Mouse (Mus musculus) liver, embryonic 11.5 days (tissue): ENCODE data around the gene D030056L22Rik. TPM values are rescaled to one million over a fixed set of nuclear protein-coding genes. Genes with fewer than 3 reads are reported as not detected.

ENCODE experiments used
- ATAC-seq: fragments of 200-750 bp; cut with Nextera tagmentation; replicated peaks from 2 replicates; pipeline ENCODE4 v1.8.0; 2017; ENCODE audit warnings: moderate number of reproducible peaks, mild to moderate bottlenecking, moderate TSS enrichment, moderate library complexity; ENCODE audit not compliant: low FRiP score
- DNase-seq: peaks from one replicate; pipeline ENCODE4 v3.0.0-alpha.2; 2017; ENCODE audit warnings: low spot score
- H3K27ac ChIP-seq: fragments of 300-500 bp; sonication (generic); 2 replicates; pipeline ENCODE4 v1.5.1; 2014; ENCODE audit warnings: mild to moderate bottlenecking, low read depth, low read length, control low read depth
- H3K27me3 ChIP-seq: fragments of 300-500 bp; sonication (generic); replicated peaks from 2 replicates; pipeline ENCODE4 v1.6.1; 2014; ENCODE audit warnings: low read length, mixed read lengths; ENCODE audit not compliant: control insufficient read depth, insufficient read depth
- H3K36me3 ChIP-seq: fragments of 300-500 bp; sonication (generic); 2 replicates; pipeline ENCODE4 v1.6.1; 2014; ENCODE audit warnings: mild to moderate bottlenecking, low read length, moderate library complexity, mixed read lengths; ENCODE audit not compliant: control insufficient read depth, insufficient read depth
- H3K4me1 ChIP-seq: fragments of 300-500 bp; sonication (generic); replicated peaks from 2 replicates; pipeline ENCODE4 v1.6.1; 2014; ENCODE audit warnings: low read length, mixed read lengths; ENCODE audit not compliant: control insufficient read depth, insufficient read depth
- H3K4me2 ChIP-seq: fragments of 300-500 bp; sonication (generic); 2 replicates; pipeline ENCODE4 v1.6.1; 2014; ENCODE audit warnings: mild to moderate bottlenecking, control low read depth, moderate library complexity
- H3K4me3 ChIP-seq: fragments of 300-500 bp; sonication (generic); 2 replicates; pipeline ENCODE4 v1.5.1; 2014; ENCODE audit warnings: low read depth, low read length, control low read depth
- H3K9ac ChIP-seq: fragments of 300-500 bp; sonication (generic); 2 replicates; pipeline ENCODE4 v1.6.1; 2014; ENCODE audit warnings: low read depth, low read length, control low read depth
- H3K9me3 ChIP-seq: fragments of 300-500 bp; sonication (generic); 2 replicates; pipeline ENCODE4 v1.6.1; 2016; ENCODE audit warnings: low read length, inconsistent platforms, mixed read lengths; ENCODE audit not compliant: control insufficient read depth
- WGBS: fragments of 180-500 bp; shearing (Covaris S2); extraction: QIAGEN DNeasy Blood & Tissue Kit; methylation state at CpG from one replicate; pipeline ENCODE4 v1.1.7; 2014; 5-methylcytosine and 5-hydroxymethylcytosine counted together
- polyA plus RNA-seq: library from polyadenylated mRNA; unstranded; fragments of >200 nt; fragmentation: Nextera tagmentation; extraction: Ambion mirVana; gene quantifications from 2 replicates; pipeline ENCODE4 v1.2.1, GENCODE M21; 2014

Gene D030056L22Rik
- polyA plus RNA-seq: 53.3 and 56.5 TPM in 2 replicates

GRCm38 (mm10) chr19:18712866-18713300 is at the start of gene D030056L22Rik:
Gene D030056L22Rik, plus strand, starts transcription at chr19:18713193.
- Histone ChIP-seq H3K9me3 (no peaks in the 10 kb centered on the region), H3K4me1 (peaks cover 20% of the 10 kb centered on the region; the same call in 1 of the 2 replicates), H3K27me3 (no peaks in the 10 kb centered on the region), H3K9ac (peak within 1 kb of the TSS; percentile 98), H3K36me3 (peaks cover 2% of the 10 kb centered on the region; the same call in 1 of the 2 replicates), H3K27ac (peak within 1 kb of the TSS; percentile 98), H3K4me3 (peak within 1 kb of the TSS; percentile 97), H3K4me2 (peak within 1 kb of the TSS; percentile 84)
- DNase-seq (peak; percentile 96), ATAC-seq (peak; percentile 97)
- under 1% methylated on average over 46 of the region's 49 CpGs for WGBS

GRCm38 (mm10) chr19:18663904-18664303 is 49.1 kb upstream of the D030056L22Rik start:
- peaks cover 5% of the 10 kb centered on the region for H3K4me1 ChIP-seq
- H3K4me3 ChIP-seq: no peak overlapping the region
- H3K9ac ChIP-seq: no peak overlapping the region
- no peaks in the 10 kb centered on the region for H3K9me3 ChIP-seq
- no peaks in the 10 kb centered on the region for H3K27me3 ChIP-seq
- ATAC-seq (no peak), DNase-seq (no peak)
- WGBS: 47% methylated on average over 2 of the region's 2 CpGs
- H3K27ac ChIP-seq: no peak overlapping the region
- no peaks in the 10 kb centered on the region for H3K36me3 ChIP-seq
- H3K4me2 ChIP-seq: no peak overlapping the region

- no peaks in the 10 kb centered on the region for H3K9me3 ChIP-seq
- H3K4me2 ChIP-seq: no peak overlapping the region
- no peaks in the 10 kb centered on the region for H3K27me3 ChIP-seq
- DNase-seq (no peak), ATAC-seq (no peak)
- 0 out of 2 replicates have a peak, but pooled peaks cover 2% of the 10 kb centered on the region for H3K4me1 ChIP-seq
- no peaks in the 10 kb centered on the region for H3K36me3 ChIP-seq
- H3K27ac ChIP-seq: no peak overlapping the region
- H3K4me3 ChIP-seq: no peak overlapping the region
- H3K9ac ChIP-seq: no peak overlapping the region
- 90% methylated on average over 7 of the region's 7 CpGs for WGBS
Observed at GRCm38 (mm10) chr19:18666966-18667365, 46.0 kb upstream of the D030056L22Rik start.

GRCm38 (mm10) chr19:18669551-18669950 is 43.4 kb upstream of the D030056L22Rik start:
- Histone ChIP-seq H3K4me2 (no peak overlapping the region), H3K27me3 (no peaks in the 10 kb centered on the region), H3K27ac (no peak overlapping the region), H3K9ac (no peak overlapping the region), H3K36me3 (no peaks in the 10 kb centered on the region), H3K4me3 (no peak overlapping the region), H3K9me3 (no peaks in the 10 kb centered on the region), H3K4me1 (peaks cover 19% of the 10 kb centered on the region)
- DNase-seq (no peak), ATAC-seq (no peak)
- 90% methylated on average over 7 of the region's 7 CpGs for WGBS

- H3K4me2 ChIP-seq: peak within 1 kb of the TSS; percentile 76
- H3K36me3 ChIP-seq: no peaks in the 10 kb centered on the region
- peak within 1 kb of the TSS; percentile 87 for H3K4me3 ChIP-seq
- under 1% methylated on average over 48 of the region's 58 CpGs for WGBS
- H3K27me3 ChIP-seq: no peaks in the 10 kb centered on the region
- H3K27ac ChIP-seq: peak within 1 kb of the TSS; percentile 87
- peaks cover 19% of the 10 kb centered on the region for H3K4me1 ChIP-seq
- H3K9ac ChIP-seq: peak within 1 kb of the TSS; percentile 79
- peak; percentile 98 for DNase-seq
- H3K9me3 ChIP-seq: no peaks in the 10 kb centered on the region
- peak; percentile 93 for ATAC-seq
Observed at GRCm38 (mm10) chr19:18670608-18671007, 42.4 kb upstream of the D030056L22Rik start, which contains the start of gene Carnmt1. Gene Carnmt1, plus strand, starts transcription at chr19:18670764.

- Histone ChIP-seq H3K27ac (peak overlapping the region; percentile 87), H3K27me3 (no peaks in the 10 kb centered on the region), H3K36me3 (no peaks in the 10 kb centered on the region), H3K4me1 (peaks cover 19% of the 10 kb centered on the region), H3K9me3 (no peaks in the 10 kb centered on the region), H3K9ac (peak overlapping the region; percentile 79), H3K4me3 (peak overlapping the region; percentile 87), H3K4me2 (peak overlapping the region; percentile 76)
- peak; percentile 70 for DNase-seq
- peak; percentile 67 for ATAC-seq
- under 1% methylated on average over 62 of the region's 64 CpGs for WGBS
Observed at GRCm38 (mm10) chr19:18671056-18671741, 41.8 kb upstream of the D030056L22Rik start.

- no peak for ATAC-seq
- 59% methylated on average over 3 of the region's 3 CpGs for WGBS
- H3K9ac ChIP-seq: peak overlapping the region; percentile 41
- H3K27me3 ChIP-seq: no peaks in the 10 kb centered on the region
- peak overlapping the region; percentile 76 for H3K4me2 ChIP-seq
- peaks cover 19% of the 10 kb centered on the region for H3K4me1 ChIP-seq
- no peak for DNase-seq
- H3K4me3 ChIP-seq: peak overlapping the region; percentile 87
- H3K9me3 ChIP-seq: no peaks in the 10 kb centered on the region
- no peaks in the 10 kb centered on the region for H3K36me3 ChIP-seq
- no peak overlapping the region for H3K27ac ChIP-seq
Observed at GRCm38 (mm10) chr19:18672498-18672897, 40.5 kb upstream of the D030056L22Rik start.

GRCm38 (mm10) chr19:18673116-18673515 is 39.9 kb upstream of the D030056L22Rik start:
- H3K36me3 ChIP-seq: no peaks in the 10 kb centered on the region
- 47% methylated on average over 4 of the region's 4 CpGs for WGBS
- peak overlapping the region; percentile 41 for H3K9ac ChIP-seq

More at GRCm38 (mm10) chr19:18673116-18673515, 39.9 kb upstream of the D030056L22Rik start:
- H3K4me1 ChIP-seq: peaks cover 19% of the 10 kb centered on the region
- ATAC-seq: no peak
- H3K4me2 ChIP-seq: peak overlapping the region; percentile 76
- peak overlapping the region; percentile 17 for H3K4me3 ChIP-seq
- H3K27ac ChIP-seq: no peak overlapping the region
- H3K27me3 ChIP-seq: no peaks in the 10 kb centered on the region
- H3K9me3 ChIP-seq: no peaks in the 10 kb centered on the region
- DNase-seq: no peak
